Mouse (Mus musculus) left cerebral cortex, adult 18-20 months (tissue): ENCODE data around the gene 4933403O08Rik. TPM values are rescaled to one million over a fixed set of nuclear protein-coding genes. Genes with fewer than 3 reads are reported as not detected.

Experiments used
- DNase-seq, 2 experiments: peaks; one replicate each; pipeline ENCODE4 v3.0.0; 2021 to 2022; ENCODE audit warnings: low spot score in 2 of 2, mixed read lengths in 1 of 2
- long read RNA-seq, 2 experiments: library from polyadenylated mRNA; stranded (forward); transcript quantifications; one replicate each; pipeline ENCODE4 v2.0.0; 2021
- total RNA-seq, 2 experiments: library from RNA; stranded (reverse); gene quantifications; 2 replicates each; pipeline ENCODE4 v1.2.3; 2021

4933403O08Rik gene
- not detected for total RNA-seq
- long read RNA-seq, experiment 1: 0 reads
- long read RNA-seq, experiment 2: 0 reads

DNA sequence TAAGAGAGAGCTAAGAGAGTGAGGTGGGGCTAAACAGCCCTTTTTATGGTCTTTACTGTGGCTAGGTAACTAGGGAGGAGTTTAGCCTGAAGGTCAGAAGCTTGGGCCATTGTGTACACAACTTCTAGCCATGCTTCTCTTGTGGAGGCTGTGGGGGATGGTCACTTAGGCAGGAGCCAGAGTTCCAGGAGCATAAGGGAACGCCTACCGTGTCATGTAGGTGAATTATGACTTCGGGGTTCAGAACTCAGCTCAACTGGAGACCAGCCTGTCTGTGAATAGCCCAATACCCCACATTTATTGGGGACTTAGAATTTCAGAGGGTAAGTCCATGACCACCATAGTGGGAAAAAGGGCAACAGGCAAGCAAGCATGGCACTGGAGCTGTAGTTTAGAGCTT is at the start of gene 4933403O08Rik:
Gene 4933403O08Rik (plus strand): TSS at position 301 of the 400 bp plus-strand sequence.
- no peak for DNase-seq

DNA sequence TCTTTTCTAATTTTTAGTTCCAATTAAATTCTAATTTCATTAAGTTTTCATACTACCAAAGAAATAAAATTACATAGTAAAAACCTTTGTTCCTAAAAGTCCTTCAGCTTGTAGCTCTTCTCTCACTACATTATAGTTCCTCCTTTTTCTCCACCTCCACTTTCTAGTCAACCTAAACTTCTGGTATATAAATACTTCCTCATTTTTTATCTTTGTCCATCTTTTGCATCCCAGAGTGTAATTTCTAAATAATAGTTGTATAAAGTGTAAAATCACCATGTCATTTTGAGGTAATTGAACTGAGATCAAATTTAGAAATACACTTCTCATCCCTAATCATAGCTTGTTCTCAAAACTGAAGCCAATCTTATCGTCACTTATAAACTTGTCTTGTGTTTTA is 4.1 kb downstream of the 4933403O08Rik start:
- no peak for DNase-seq

DNA sequence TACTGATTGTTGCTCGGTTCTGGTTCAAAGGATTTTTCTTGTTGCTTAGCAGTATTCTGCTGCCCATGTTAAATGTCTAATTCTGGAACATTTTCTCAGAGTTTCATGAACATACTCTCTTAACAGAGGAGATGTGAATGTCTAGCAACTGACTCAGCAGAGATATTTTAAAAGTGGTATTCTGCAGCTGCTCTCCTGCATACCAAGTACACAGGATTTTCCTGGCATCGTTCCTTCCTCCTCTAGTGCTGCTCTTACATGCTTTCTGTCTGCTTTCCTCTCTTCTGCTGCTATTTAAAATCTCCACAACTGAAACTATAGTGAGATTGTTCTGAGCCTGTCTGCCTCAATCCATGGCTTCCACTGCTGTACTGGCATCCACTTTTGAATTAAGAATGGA is 16.7 kb downstream of the 4933403O08Rik start:
- peak; percentile 6 to 28 for DNase-seq

DNA sequence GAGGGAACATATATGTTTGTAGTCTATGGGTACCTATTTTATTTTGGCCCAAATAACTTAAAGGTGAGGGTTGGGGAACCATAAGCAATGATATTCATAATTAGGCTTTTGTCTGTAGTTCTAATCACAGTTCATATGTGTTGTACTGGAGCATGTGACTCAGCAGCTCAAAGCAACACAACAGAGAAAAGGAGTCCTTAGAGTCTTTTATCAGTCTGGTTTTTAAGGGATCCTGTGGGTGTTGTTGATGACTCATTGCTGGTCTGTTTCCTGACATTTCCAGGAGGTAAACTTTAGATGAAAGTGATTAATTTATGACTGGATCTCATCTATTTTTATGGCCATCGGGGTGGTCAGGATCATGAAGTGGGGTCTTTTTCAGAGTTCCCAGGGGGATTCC is 34.7 kb downstream of the 4933403O08Rik start:
- DNase-seq: no peak

Other genes with a start within 250 kb of the 4933403O08Rik start
- gene Tex16, start 228.0 kb upstream of the 4933403O08Rik start, total RNA-seq: not detected
- 1 to 10 TPM; 6.0 TPM for gene Apool, start 72.3 kb downstream of the 4933403O08Rik start, total RNA-seq
- gene Satl1, start 167.7 kb downstream of the 4933403O08Rik start, total RNA-seq: not detected